Mouse (Mus musculus) frontal cortex, adult (tissue): ENCODE measurements around the gene Rab10.
"Not testable (repeated sequence)": the region's sequence is repeated elsewhere in the genome, so short reads cannot be mapped to it uniquely, and the experiment has no call there.

Experiments
- ATAC-seq: cut with Nextera tagmentation; 2 replicates; pipeline ENCODE4 v1.9.2; 2017; ENCODE audit warnings: mild to moderate bottlenecking, moderate library complexity, mixed read lengths; ENCODE audit not compliant: low TSS enrichment

The Rab10 gene

DNA sequence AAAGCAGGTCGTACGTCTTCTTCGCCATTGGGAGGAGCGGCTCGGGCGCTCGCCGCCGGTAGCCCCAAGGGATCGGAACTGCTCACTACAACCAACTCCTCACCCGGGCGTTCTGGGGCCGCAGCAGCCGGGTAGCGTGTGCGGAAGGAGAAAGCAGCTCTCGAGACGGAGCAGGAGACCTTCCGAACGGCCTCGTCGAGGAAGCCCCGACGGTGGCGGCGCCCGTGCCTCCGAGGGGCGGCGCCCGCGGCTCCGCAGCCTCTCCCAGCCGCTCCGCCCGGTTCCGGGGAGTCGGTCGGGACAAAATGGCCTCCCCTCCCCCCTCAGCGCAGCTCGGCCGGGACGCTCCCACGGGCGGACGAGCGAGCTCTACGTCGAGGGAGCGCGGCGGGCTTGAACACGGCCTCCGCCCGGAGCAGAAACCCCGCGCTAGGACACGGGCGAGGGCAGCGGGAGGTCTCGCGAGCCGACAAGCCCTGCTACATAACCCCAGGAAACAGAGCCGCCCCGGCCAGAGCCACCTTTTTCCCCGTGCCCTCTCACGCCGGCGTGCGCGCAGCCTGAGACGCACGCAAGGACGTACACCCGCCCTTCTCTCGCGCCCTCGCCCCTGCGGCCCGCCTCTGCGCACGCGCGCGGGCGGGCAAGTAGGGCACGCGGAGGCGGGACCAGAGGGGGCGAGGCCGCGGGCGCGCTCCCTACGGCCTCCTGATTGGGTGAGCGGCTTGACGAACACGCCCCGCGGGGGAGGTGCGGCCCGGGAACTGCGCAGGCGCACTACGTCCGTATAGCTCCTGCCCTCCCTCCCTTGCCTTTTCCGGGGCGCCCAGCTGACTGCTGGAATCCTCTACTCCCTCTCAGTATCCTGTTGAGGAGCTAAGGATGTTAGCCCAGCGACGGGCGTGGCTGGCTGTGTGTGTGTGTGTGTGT lies at the start of gene Rab10:
Rab10 (minus strand) TSS at position 579 of the 930 bp plus-strand sequence.
- ATAC-seq, result peak; percentile 94

DNA sequence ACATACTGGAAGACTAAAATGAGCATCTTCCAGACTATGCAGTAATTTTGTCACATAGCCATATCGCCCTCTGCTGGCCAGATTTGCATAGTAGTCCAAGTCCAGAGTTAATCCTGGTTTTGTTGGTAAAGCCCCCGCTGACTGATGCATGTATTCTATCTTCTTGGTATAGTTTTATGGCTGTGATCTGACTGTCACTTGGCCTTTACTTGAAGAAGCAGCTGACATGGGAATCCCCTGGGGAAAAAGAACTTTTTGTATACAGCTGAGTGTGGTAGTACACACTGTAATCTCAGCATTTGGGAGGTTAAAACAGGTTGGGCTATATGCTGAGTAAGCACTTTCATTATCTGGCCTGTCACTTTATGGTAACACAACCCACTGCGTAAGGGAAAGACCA lies 49.5 kb upstream of the Rab10 start:
- ATAC-seq, result peak; percentile 65; the same call in 1 of the 2 replicates

DNA sequence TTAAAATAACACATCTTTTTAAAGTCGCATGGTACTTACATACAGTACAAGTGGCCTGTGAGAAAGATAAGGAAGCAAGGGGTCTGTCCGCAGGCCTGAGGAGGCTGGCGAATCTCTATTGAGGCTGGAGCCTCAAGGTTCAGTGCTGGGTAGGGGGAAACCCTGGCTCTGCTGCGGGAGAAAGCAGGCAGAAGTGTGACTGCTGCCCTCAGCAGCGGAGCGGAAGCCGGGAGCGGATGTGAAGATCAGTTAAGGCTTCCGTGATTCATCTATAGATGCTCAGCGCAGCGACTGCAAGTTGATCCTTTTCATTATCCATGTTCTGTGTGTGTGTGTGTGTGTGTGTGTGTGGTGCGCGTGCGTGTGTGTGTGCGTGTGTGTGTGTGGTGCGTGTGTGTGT lies 47.1 kb upstream of the Rab10 start:
- ATAC-seq, result no peak

DNA sequence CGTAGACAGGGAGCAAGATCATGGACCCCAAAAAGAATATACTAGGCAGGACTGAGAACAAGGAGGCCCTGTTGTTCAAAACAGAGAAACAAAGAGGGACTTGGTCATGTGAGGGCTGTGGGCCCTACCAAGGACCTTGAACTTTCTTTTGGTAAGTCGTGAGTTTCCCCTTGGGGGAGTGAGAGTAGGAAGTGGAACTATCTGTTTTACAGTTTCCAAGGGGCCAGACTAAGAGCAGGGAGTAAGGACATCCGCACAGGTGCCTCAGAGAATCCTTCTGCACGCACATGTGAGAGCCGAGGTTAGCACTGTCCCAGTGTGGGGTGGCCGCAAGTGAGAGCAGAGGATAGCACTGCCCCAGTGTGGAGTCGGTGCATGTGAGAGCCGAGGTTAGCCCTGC lies 45.3 kb upstream of the Rab10 start:
- no peak for ATAC-seq

DNA sequence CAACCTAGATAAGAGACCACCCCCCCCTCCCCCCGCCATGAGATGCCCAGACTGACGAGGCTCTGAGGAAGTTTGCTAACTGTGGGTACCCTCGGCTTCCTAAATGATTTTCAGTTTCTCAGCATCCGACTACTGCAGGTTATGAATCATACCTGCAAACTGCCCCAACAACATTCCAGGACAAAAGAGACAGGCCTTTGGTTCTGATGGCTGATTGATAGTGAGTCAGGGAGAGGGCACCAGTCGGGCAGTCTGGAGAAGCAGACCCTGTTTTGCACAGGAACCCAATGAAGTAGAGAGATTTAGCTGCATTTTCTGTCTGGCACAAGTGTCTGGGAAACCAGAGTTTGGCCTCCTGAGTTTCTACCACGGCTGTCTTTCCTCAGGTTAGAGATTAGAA lies 42.4 kb upstream of the Rab10 start:
- no peak for ATAC-seq

DNA sequence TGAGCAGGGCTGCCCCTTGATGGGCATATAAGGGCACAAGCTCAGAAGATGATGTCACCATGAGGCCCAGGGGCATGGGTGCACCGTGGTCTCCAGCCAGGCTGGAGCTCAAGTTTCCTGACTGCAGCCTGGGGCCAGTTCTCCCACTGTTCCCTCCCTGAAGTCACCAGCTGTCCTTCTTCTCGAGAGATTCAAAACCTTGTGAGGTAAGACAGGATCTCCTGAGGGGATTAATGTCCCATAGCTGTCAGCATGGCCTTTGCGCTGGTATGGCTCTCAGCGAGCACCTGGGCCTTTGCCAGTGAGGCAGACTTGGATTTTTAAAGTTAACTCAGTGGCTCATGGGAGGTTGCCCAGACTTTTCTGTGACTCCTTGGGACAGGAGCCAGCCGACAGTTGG lies 40.4 kb upstream of the Rab10 start:
- no peak for ATAC-seq

DNA sequence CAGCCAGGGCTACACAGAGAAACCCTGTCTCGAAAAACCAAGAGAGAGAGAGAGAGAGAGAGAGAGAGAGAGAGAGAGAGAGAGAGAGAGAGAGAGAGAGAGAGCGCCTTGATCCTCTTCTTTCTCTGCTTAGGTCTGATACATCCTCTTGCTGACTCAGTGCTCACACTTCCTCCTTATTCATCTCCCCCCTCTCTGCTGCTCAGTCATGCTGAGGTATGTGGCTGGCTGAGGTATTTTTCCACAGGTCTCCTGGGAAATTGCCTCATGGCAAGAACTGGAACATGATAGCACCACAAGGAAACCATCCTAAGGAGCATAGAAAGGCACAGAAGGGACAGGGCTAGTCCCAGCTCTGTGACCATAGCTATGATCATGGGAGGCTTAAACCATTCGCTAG lies 39.6 kb upstream of the Rab10 start:
- no peak for ATAC-seq

DNA sequence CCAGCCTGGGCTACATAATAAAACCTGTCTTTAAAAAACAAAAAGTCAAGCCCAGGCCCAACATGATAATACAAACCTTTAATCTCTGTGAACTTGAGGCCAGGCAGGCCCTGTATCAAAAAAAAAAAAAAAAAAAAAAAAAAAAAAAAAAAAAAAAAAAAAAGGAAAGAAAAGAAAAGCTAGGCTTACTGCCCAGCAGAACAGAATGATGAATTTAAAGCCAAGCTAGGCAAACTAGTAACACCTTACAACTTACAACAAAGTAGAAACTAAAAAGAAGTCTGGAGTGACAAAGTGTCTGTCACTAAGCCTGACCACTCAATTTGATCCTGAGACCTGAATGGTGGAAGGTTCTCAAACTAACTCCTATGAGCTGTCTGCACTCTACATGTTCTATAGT lies 37.9 kb upstream of the Rab10 start:
- no peak for ATAC-seq

DNA sequence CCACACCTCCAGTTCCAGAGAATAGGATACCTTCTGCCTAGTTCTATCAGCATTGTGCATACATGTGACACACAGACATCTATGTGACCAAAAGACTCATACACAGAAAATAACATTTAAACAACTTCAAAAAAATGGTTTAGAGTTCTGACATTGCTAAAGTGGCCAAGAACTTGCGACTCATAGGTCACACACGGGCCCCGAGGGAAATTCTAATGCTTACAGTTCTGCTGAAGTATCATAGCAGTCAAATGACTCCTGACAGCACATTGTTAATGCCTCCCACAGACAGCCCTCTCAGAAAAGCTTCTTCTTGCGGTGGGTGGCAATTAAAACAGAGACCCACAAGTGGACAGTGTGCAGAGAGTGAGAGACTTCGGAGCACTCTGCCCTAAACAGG lies 35.3 kb upstream of the Rab10 start:
- no peak for ATAC-seq

DNA sequence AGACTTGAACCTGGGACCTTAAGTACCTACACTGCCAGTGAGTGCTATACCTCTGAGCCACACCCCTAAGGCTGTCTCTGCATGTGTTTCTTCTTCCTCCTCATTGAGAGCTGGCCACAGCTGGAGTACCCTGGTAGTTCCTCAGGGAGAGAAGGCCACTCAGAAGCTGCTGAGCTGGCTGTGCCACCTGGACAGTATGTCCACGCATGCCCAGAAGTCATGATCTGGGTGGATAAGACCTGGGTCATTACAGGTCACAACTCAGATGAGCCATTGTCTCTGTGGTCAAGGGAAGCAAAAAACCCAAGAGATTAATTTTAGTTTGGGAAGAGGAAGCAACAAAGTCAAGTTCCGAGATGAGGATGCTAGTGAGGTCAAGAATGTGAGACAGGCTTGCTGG lies 34.4 kb upstream of the Rab10 start:
- no peak for ATAC-seq

DNA sequence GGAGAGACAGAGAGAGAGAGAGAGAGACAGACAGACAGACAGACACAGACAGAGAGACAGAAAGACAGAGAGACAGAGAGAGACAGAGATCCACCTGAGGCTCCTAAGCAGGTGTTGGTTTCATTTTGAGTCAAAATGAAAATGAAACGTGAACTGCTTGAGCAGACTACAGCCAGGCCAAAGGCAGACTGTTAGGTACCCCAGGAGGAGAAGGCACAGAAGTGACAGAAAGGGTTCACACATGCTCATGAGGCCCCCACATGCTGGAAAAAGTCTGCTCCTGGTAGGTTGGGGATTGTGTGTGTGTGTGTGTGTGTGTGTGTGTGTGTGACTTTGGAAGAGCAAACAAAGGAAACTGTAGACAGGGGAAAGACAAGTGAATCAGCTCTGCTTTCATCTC lies 29.2 kb upstream of the Rab10 start:
- ATAC-seq, result no peak

DNA sequence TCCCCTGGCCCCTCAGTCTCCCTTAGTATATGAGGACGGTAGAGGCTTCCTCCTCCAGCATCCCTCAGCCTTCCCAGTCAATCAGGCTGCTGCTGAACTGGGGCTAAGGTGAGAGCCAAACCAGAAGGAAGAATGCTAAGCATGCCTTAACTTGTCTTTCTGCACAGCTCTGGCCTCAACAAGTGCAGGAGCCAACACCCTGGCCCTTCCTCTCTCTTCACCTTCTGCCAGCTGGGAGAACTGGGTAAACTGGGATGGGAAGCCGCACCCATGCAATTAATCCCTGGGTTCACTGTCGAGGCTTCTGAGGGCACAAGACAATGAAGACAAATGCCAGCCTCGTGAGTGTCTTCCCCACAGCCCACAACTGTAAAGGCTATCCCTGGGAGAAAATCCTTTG lies 19.9 kb upstream of the Rab10 start:
- no peak for ATAC-seq

DNA sequence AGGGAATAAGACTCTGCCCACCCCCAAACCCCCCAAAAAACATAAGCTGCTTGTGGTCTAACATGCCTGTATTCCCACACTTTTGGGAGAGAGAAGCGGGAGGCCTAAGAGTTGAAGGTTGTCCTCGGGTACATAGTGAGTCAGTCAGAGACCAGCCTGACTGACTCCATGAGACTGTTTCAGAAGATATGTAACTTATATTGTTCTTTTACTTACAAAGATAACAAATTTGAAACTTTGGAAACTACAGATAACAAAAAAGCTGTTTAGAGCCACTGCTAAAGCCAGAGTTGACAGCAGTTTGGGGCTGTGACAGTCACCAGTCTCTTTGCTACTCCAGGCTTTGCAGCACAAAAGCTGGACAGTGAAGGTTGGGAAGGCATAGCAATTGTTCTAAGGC lies 15.5 kb upstream of the Rab10 start:
- ATAC-seq, result no peak

DNA sequence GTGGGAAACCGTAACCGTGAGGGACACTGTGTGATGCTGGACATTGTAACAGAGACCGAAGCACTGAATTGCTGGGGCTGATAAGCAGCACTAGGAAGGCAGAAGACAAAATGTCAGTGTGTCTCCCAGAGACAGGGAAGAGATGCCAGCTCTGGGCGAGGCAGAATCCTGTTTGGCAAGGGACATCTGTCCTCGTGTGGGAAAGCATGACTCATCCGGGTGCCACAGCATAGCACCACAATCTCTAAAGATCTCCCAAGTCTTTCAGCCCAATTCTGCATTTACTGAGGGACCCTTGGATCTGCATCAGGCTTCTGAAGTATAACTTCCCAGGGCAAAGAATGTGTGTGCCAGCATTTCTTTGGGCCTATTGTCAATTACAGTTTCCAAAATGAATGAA lies 13.5 kb upstream of the Rab10 start:
- peak; percentile 91 for ATAC-seq

DNA sequence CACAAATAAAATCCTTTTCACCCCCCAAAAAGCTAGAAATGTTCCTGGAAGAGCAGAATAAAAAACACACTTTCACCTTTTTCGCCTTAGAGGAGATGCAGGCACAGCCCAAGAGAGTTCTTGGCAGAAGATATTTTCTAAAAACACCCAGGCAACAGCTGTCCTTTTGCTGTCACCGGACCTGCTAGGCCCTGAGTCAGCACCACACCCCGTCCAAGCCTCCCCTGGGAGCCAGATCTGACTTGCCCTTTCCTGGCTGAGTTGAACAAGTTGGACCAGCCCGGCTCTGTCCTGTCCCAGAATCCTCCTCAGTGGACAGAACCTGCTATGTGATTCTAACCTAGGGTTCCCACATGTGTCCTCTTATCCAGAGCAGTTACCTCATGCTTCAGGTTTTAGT lies 9.6 kb upstream of the Rab10 start:
- ATAC-seq, result no peak

DNA sequence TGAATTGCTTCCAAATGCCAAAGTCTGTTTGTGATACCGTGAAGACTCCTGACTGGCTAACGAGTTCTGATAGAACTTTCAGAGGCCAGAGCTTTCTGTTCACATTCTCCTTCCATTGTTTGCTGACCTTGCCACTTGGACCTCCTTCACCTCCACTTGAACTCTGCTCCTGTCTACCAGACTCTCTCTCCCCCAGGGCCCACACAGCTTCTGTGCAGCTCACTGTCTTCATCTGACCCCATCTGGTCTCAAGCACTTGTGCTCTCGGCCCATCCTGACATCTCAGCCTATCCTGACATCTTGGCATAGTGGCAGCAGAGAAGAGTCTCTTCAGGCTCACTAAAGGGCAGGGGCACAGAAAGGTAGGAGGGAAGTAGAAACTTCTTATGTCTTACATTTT lies 7.2 kb upstream of the Rab10 start:
- no peak for ATAC-seq

DNA sequence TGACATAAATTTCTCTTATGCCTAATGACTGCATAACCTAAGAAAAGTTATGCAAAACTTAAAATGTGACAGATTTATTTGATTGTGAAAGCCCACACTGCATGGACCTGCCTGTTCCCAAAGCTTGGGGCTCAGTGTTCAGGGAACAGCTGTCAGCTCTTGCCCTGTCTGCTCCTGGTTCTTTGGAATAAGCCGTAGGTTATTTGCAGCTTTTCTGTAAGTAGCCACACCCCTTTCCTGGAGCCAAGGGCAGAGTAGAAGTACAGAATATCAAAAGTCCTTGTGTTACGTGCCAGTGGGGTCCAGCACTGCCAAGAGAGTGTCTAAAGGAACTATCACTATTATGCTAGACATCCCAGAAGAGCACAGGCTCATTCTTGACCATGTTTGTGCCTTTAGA lies 6.3 kb upstream of the Rab10 start:
- no peak for ATAC-seq

DNA sequence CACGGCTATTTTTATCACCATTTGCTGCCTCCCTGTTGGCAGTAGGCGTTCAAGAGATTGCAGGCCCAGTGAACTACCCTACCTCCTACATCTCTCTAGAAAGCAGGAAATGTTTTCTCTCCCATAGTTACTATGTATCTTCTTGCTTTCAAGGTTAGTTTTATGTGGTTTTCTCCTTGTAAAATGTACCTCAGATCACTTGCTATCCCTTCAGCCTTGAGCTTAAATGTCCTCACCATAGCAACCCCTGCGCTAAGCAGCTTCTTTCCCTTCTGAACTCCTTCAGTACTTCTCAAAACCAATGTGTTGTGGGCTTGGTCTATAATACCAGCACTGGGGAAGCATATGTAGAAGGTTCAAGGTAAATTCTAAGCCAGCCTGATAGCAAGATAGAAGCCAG lies 3.1 kb upstream of the Rab10 start:
- no peak for ATAC-seq

DNA sequence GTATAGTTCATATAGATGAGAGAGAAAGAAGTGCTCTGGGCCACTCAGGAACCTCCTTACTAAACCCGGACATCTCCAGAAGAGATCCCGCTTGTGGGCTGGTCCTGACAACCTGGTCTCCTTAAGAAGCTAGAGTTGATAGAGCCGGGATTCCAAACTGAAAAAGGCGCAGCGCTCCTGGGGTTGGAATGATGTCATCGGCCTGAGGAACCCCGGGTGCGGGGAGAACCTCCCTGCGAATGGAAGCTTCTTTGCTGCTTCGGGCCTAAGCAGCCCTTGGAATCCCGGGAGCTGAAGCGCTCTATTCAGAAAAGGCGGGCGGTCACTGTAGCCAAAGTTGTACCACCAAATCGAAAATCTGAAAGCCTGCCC lies 538 bp upstream of the Rab10 start:
- no peak for ATAC-seq

DNA sequence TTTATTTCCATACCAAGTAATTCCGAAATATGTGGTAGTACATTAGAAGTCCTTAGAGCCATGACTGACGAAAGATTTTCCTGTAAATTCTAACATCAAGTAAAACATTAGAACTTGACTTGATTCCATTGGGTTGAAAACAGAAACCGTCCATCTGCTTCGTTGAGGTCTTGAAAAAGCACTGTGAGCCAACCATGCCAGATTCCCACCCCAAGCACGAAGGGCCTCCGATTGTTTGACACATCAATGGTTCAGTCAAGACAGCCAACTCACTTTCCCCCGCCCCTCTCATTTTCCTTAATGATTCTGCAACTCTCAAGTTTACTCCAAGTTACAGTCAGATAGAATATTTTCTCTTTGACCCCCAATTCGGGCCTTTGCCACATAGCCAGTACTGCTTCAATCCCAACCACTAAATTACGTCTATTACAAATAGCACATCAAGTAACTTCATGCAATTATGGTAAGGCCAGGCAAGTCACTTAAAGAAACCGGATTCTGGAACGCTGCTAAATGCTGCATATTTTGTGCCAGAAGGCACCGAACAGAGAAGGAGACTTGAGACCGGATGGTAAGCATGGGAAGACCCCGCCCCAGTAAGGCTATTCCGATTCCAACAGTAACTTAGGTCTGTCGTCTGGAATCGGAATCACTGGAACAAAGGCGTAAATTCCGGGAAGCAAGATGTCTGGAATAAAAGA lies 1.1 kb downstream of the Rab10 start:
- no peak for ATAC-seq

DNA sequence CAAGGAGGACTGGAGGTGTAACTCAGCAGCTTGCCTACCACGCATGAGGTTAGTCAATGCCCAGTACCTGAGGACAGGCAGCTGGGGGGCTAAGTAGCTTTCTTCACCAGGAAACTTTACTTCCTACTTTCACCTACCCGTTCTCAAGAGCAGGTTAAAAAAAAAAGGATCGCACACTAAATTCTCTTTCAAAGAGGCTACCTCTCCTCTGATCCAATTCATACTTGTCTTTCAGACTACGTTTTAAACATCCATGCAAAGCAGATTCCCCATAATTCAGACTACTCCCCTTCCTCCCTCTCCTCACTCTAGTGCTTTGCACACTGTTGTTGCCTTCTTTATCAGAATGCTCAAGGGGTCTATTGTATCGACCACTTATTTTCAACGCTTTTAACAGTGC lies 2.2 kb downstream of the Rab10 start:
- ATAC-seq, result no peak

DNA sequence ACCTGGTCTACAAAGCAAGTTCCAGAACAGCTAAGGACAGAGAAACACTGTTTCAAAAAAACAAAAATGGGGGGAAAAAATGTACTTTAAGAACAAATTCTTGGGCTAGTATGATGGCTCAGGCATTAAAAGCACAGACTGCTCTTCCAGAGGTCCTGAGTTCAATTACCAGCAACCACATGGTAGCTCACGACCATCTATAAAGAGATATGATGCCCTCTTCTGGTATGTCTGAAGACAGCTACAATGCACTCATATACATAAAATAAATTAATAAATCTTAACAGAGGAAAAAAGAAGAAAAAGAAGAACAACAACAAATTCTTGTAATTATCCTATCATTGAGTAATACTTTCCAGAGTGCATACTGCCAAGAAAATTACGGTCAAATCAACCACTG lies 4.5 kb downstream of the Rab10 start:
- ATAC-seq, result no peak

DNA sequence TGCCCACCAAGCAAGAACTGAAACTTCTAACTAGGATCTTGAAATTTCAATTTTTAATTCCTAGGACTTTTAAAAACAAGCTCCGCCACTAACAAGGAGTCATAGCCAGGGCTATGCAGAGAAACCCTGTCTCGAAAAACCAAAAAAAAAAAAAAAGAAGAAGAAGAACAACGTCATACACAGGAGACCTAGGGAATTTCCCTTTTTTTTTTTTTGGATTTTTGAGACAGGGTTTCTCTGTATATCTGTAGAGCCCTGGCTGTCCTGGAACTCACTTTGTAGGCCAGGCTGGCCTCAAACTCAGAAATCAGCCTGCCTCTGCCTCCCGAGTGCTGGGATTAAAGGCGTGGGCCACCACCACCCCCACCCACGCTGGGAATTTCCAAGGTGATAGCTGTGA lies 12.1 kb downstream of the Rab10 start:
- ATAC-seq, result not testable (repeated sequence)
